Mouse (Mus musculus) forebrain, embryonic 14.5 days (tissue): Measurements from ENCODE around the gene Dnm3. TPM values are rescaled to one million over a fixed set of nuclear protein-coding genes. Genes with fewer than 3 reads are reported as not detected.

ENCODE experiments used
- ATAC-seq: fragments of 200-750 bp; cut with Nextera tagmentation; 2 replicates; pipeline ENCODE4 v1.8.0; 2017; ENCODE audit warnings: mild to moderate bottlenecking, moderate library complexity
- DNase-seq: peaks from one replicate; pipeline ENCODE4 v3.0.0-alpha.2; 2015; ENCODE audit warnings: low spot score
- H3K27ac ChIP-seq: fragments of 300-500 bp; sonication (generic); 2 replicates; pipeline ENCODE4 v1.5.1; 2014; ENCODE audit warnings: low read depth, mild to moderate bottlenecking, control low read depth, low read length, moderate library complexity
- H3K27me3 ChIP-seq: fragments of 300-500 bp; sonication (generic); replicated peaks from 2 replicates; pipeline ENCODE4 v1.6.1; 2014; ENCODE audit warnings: low read length, control low read depth, mixed read lengths; ENCODE audit not compliant: control insufficient read depth, insufficient read depth
- H3K36me3 ChIP-seq: fragments of 300-500 bp; sonication (generic); 2 replicates; pipeline ENCODE4 v1.6.1; 2014; ENCODE audit warnings: low read length, control low read depth; ENCODE audit not compliant: control insufficient read depth, insufficient read depth
- H3K4me1 ChIP-seq: fragments of 300-500 bp; sonication (generic); 2 replicates; pipeline ENCODE4 v1.6.1; 2014; ENCODE audit warnings: antibody characterized with exemption, low read length, control low read depth; ENCODE audit not compliant: control insufficient read depth, insufficient read depth
- H3K4me2 ChIP-seq: fragments of 300-500 bp; sonication (generic); 2 replicates; pipeline ENCODE4 v1.6.1; 2014; ENCODE audit warnings: mild to moderate bottlenecking, control low read depth, low read length
- H3K4me3 ChIP-seq: fragments of 300-500 bp; sonication (generic); 2 replicates; pipeline ENCODE4 v1.5.1; 2014; ENCODE audit warnings: low read depth, low read length, control low read depth
- H3K9ac ChIP-seq: fragments of 300-500 bp; sonication (generic); 2 replicates; pipeline ENCODE4 v1.6.1; 2014; ENCODE audit warnings: mild to moderate bottlenecking, low read length, control low read depth, moderate library complexity
- H3K9me3 ChIP-seq: fragments of 300-500 bp; sonication (generic); replicated peaks from 2 replicates; pipeline ENCODE4 v1.6.1; 2016; ENCODE audit warnings: low read length, control low read depth, mixed read lengths; ENCODE audit not compliant: control insufficient read depth
- WGBS: fragments of 180-500 bp; shearing (Covaris S2); extraction: QIAGEN DNeasy Blood & Tissue Kit; methylation state at CpG from one replicate; pipeline ENCODE4 v1.1.7; 2014; 5-methylcytosine and 5-hydroxymethylcytosine counted together
- polyA plus RNA-seq: library from polyadenylated mRNA; unstranded; fragments of >200 nt; fragmentation: Nextera tagmentation; extraction: Ambion mirVana; gene quantifications from 2 replicates; pipeline ENCODE4 v1.2.1, GENCODE M21; 2014

Dnm3 gene
- polyA plus RNA-seq, 1 experiment from 2014 or later: 20.6 TPM

- ATAC-seq: no peak
- H3K9me3 ChIP-seq: no peaks in the 10 kb centered on the region
- H3K36me3 ChIP-seq: no peaks in the 10 kb centered on the region
- H3K4me3 ChIP-seq: no peak overlapping the region
- no peak overlapping the region for H3K4me2 ChIP-seq
- 84% methylated on average over 11 of the region's 11 CpGs for WGBS
- no peak overlapping the region for H3K9ac ChIP-seq
- H3K4me1 ChIP-seq: no peaks in the 10 kb centered on the region
- DNase-seq: no peak
- H3K27ac ChIP-seq: no peak overlapping the region
- H3K27me3 ChIP-seq: no peaks in the 10 kb centered on the region
Observed at GRCm38 (mm10) chr1:161991846-161992245, 486.0 kb downstream of the Dnm3 start.

- H3K4me3 ChIP-seq: no peak overlapping the region
- no peaks in the 10 kb centered on the region for H3K27me3 ChIP-seq
- 67% methylated on average over 10 of the region's 10 CpGs for WGBS
- H3K4me2 ChIP-seq: no peak overlapping the region
- DNase-seq (no peak), ATAC-seq (no peak)
- no peaks in the 10 kb centered on the region for H3K4me1 ChIP-seq
- no peak overlapping the region for H3K27ac ChIP-seq
- no peaks in the 10 kb centered on the region for H3K9me3 ChIP-seq
- no peak overlapping the region for H3K9ac ChIP-seq
- no peaks in the 10 kb centered on the region for H3K36me3 ChIP-seq
Observed at GRCm38 (mm10) chr1:161990684-161991578, 486.9 kb downstream of the Dnm3 start.

GRCm38 (mm10) chr1:161983979-161984566 lies 493.8 kb downstream of the Dnm3 start:
- no peak for ATAC-seq
- Histone ChIP-seq H3K9ac (no peak overlapping the region), H3K27me3 (no peaks in the 10 kb centered on the region), H3K36me3 (no peaks in the 10 kb centered on the region), H3K9me3 (no peaks in the 10 kb centered on the region), H3K4me3 (no peak overlapping the region), H3K4me1 (no peaks in the 10 kb centered on the region), H3K4me2 (no peak overlapping the region), H3K27ac (no peak overlapping the region)
- 21% methylated on average over 4 of the region's 4 CpGs for WGBS
- DNase-seq: no peak

- no peak for DNase-seq
- WGBS: 70% methylated on average over 6 of the region's 6 CpGs
Observed at GRCm38 (mm10) chr1:161983451-161983850, 494.4 kb downstream of the Dnm3 start.

GRCm38 (mm10) chr1:161980626-161981298 lies 497.1 kb downstream of the Dnm3 start:
- Histone ChIP-seq H3K27me3 (no peaks in the 10 kb centered on the region), H3K9ac (no peak overlapping the region), H3K27ac (no peak overlapping the region), H3K4me2 (no peak overlapping the region), H3K4me3 (no peak overlapping the region), H3K9me3 (no peaks in the 10 kb centered on the region), H3K36me3 (no peaks in the 10 kb centered on the region), H3K4me1 (no peaks in the 10 kb centered on the region)
- ATAC-seq (no peak), DNase-seq (no peak)
- WGBS: 91% methylated on average over 9 of the region's 9 CpGs

More at GRCm38 (mm10) chr1:161983451-161983850, 494.4 kb downstream of the Dnm3 start:
- no peaks in the 10 kb centered on the region for H3K36me3 ChIP-seq
- no peak overlapping the region for H3K4me3 ChIP-seq
- H3K9ac ChIP-seq: no peak overlapping the region
- ATAC-seq: no peak
- no peak overlapping the region for H3K27ac ChIP-seq
- H3K4me2 ChIP-seq: no peak overlapping the region
- H3K27me3 ChIP-seq: no peaks in the 10 kb centered on the region
- H3K9me3 ChIP-seq: no peaks in the 10 kb centered on the region
- no peaks in the 10 kb centered on the region for H3K4me1 ChIP-seq

- no peaks in the 10 kb centered on the region for H3K4me1 ChIP-seq
- H3K9me3 ChIP-seq: no peaks in the 10 kb centered on the region
- DNase-seq (no peak), ATAC-seq (no peak)
- H3K27ac ChIP-seq: no peak overlapping the region
- no peak overlapping the region for H3K4me3 ChIP-seq
- no peak overlapping the region for H3K4me2 ChIP-seq
- WGBS: 90% methylated on average over 2 of the region's 2 CpGs
- no peaks in the 10 kb centered on the region for H3K27me3 ChIP-seq
- no peaks in the 10 kb centered on the region for H3K36me3 ChIP-seq
- no peak overlapping the region for H3K9ac ChIP-seq
Observed at GRCm38 (mm10) chr1:161980046-161980445, 497.8 kb downstream of the Dnm3 start.

GRCm38 (mm10) chr1:161979536-161979935 lies 498.3 kb downstream of the Dnm3 start, which contains the start of gene 4930558K02Rik:
TSS of gene 4930558K02Rik (minus strand) at chr1:161979636.
- Histone ChIP-seq H3K4me1 (no peaks in the 10 kb centered on the region), H3K36me3 (no peaks in the 10 kb centered on the region), H3K27me3 (no peaks in the 10 kb centered on the region), H3K27ac (no peak within 1 kb of the TSS), H3K9ac (no peak within 1 kb of the TSS), H3K4me3 (no peak within 1 kb of the TSS), H3K9me3 (no peaks in the 10 kb centered on the region), H3K4me2 (no peak within 1 kb of the TSS)
- ATAC-seq (no peak), DNase-seq (no peak)
- WGBS: 71% methylated on average over 1 of the region's 1 CpGs

- ATAC-seq (no peak), DNase-seq (no peak)
- no peak overlapping the region for H3K4me3 ChIP-seq
- no peak overlapping the region for H3K27ac ChIP-seq
- 91% methylated on average over 5 of the region's 5 CpGs for WGBS
- no peaks in the 10 kb centered on the region for H3K4me1 ChIP-seq
- H3K27me3 ChIP-seq: no peaks in the 10 kb centered on the region
- H3K9ac ChIP-seq: no peak overlapping the region
- no peak overlapping the region for H3K4me2 ChIP-seq
- H3K36me3 ChIP-seq: no peaks in the 10 kb centered on the region
- no peaks in the 10 kb centered on the region for H3K9me3 ChIP-seq
Observed at GRCm38 (mm10) chr1:161978173-161978700, 499.6 kb downstream of the Dnm3 start.
